Mouse (Mus musculus) kidney, adult 8-10 months (tissue): ENCODE measurements around the gene Gm17651.

Experiments used
- DNase-seq, 2 experiments: peaks; one replicate each; pipeline ENCODE4 v3.0.0; 2022

The Gm17651 gene

GRCm38 (mm10) chr3:97674644-97675110, at the start of gene Gm17651:
TSS of gene Gm17651 (minus strand) at chr3:97674694.
- no peak for DNase-seq

GRCm38 (mm10) chr3:97719116-97719515, 44.6 kb upstream of the Gm17651 start:
- DNase-seq = no peak

- DNase-seq = no peak
Measured at GRCm38 (mm10) chr3:97715922-97716321, 41.4 kb upstream of the Gm17651 start.

GRCm38 (mm10) chr3:97710881-97711280, 36.4 kb upstream of the Gm17651 start:
- DNase-seq = no peak

GRCm38 (mm10) chr3:97710134-97710533, 35.6 kb upstream of the Gm17651 start:
- DNase-seq = no peak

- DNase-seq = no peak
Measured at GRCm38 (mm10) chr3:97706561-97706960, 32.1 kb upstream of the Gm17651 start.

- DNase-seq = no peak
Measured at GRCm38 (mm10) chr3:97705508-97705907, 31.0 kb upstream of the Gm17651 start.

GRCm38 (mm10) chr3:97702448-97703080, 28.1 kb upstream of the Gm17651 start:
- no peak for DNase-seq

- DNase-seq = no peak
Measured at GRCm38 (mm10) chr3:97701198-97701597, 26.7 kb upstream of the Gm17651 start.

- DNase-seq = no peak
Measured at GRCm38 (mm10) chr3:97699061-97699460, 24.6 kb upstream of the Gm17651 start.

- DNase-seq = peak; percentile 48 to 51
Measured at GRCm38 (mm10) chr3:97697291-97697690, 22.8 kb upstream of the Gm17651 start.

GRCm38 (mm10) chr3:97696866-97697265, 22.4 kb upstream of the Gm17651 start:
- DNase-seq = no peak

- DNase-seq = no peak
Measured at GRCm38 (mm10) chr3:97693806-97694205, 19.3 kb upstream of the Gm17651 start.

- no peak for DNase-seq
Measured at GRCm38 (mm10) chr3:97691443-97692017, 17.0 kb upstream of the Gm17651 start.

- DNase-seq = peak; percentile 41 to 58
Measured at GRCm38 (mm10) chr3:97690590-97690989, 16.1 kb upstream of the Gm17651 start.

GRCm38 (mm10) chr3:97689289-97689688, 14.8 kb upstream of the Gm17651 start:
- DNase-seq = no peak

- no peak for DNase-seq
Measured at GRCm38 (mm10) chr3:97686372-97687117, 12.1 kb upstream of the Gm17651 start.

- DNase-seq = peak; percentile 15 to 30
Measured at GRCm38 (mm10) chr3:97683560-97684195, 9.2 kb upstream of the Gm17651 start.

- DNase-seq = no peak
Measured at GRCm38 (mm10) chr3:97682576-97682975, 8.1 kb upstream of the Gm17651 start.

GRCm38 (mm10) chr3:97682159-97682502, 7.6 kb upstream of the Gm17651 start:
- DNase-seq = no peak

- DNase-seq = peak; percentile 75 to 88
Measured at GRCm38 (mm10) chr3:97681321-97682158, 7.0 kb upstream of the Gm17651 start.

GRCm38 (mm10) chr3:97680631-97681320, 6.3 kb upstream of the Gm17651 start:
- peak; percentile 49 to 68 for DNase-seq
